Mouse (Mus musculus) limb, embryonic 15.5 days (tissue): Measurements from ENCODE around the gene Nup153. TPM values are rescaled to one million over a fixed set of nuclear protein-coding genes. Genes with fewer than 3 reads are reported as not detected.
A peak's percentile ranks its signal among the peaks of the same experiment; 100 is the strongest.

ENCODE experiments used
- ATAC-seq: fragments of 200-750 bp; cut with Nextera tagmentation; 2 replicates; pipeline ENCODE4 v1.8.0; 2017; ENCODE audit warnings: low read depth, moderate TSS enrichment; ENCODE audit not compliant: insufficient number of reproducible peaks, low FRiP score, low TSS enrichment
- H3K27ac ChIP-seq: fragments of 300-500 bp; sonication (generic); 2 replicates; pipeline ENCODE4 v1.5.1; 2015; ENCODE audit warnings: moderate library complexity, mild to moderate bottlenecking, inconsistent platforms
- H3K27me3 ChIP-seq: fragments of 300-500 bp; sonication (generic); 2 replicates; pipeline ENCODE4 v1.6.1; 2015; ENCODE audit warnings: inconsistent platforms
- H3K36me3 ChIP-seq: fragments of 300-500 bp; sonication (generic); 2 replicates; pipeline ENCODE4 v1.6.1; 2015; ENCODE audit warnings: inconsistent platforms
- H3K4me1 ChIP-seq: fragments of 300-500 bp; sonication (generic); 2 replicates; pipeline ENCODE4 v1.6.1; 2015; ENCODE audit warnings: inconsistent platforms
- H3K4me2 ChIP-seq: fragments of 300-500 bp; sonication (generic); 2 replicates; pipeline ENCODE4 v1.6.1; 2015; ENCODE audit warnings: mild to moderate bottlenecking, inconsistent platforms
- H3K4me3 ChIP-seq: fragments of 300-500 bp; sonication (generic); 2 replicates; pipeline ENCODE4 v1.5.1; 2015; ENCODE audit warnings: mild to moderate bottlenecking, inconsistent platforms
- H3K9ac ChIP-seq: fragments of 300-500 bp; sonication (generic); 2 replicates; pipeline ENCODE4 v1.6.1; 2015; ENCODE audit warnings: inconsistent platforms
- H3K9me3 ChIP-seq: fragments of 300-500 bp; sonication (generic); 2 replicates; pipeline ENCODE4 v1.6.1; 2016; ENCODE audit warnings: inconsistent platforms
- WGBS: fragments of 180-500 bp; shearing (Covaris S2); methylation state at CpG from one replicate; pipeline ENCODE4 v1.1.7; 2015; 5-methylcytosine and 5-hydroxymethylcytosine counted together
- polyA plus RNA-seq: library from polyadenylated mRNA; unstranded; fragments of >200 nt; fragmentation: Nextera tagmentation; extraction: Ambion mirVana; gene quantifications from 2 replicates; pipeline ENCODE4 v1.2.1, GENCODE M21; 2015

The Nup153 gene
- 15.7 and 19.4 TPM in 2 replicates for polyA plus RNA-seq

GRCm38 (mm10) chr13:46727837-46728268 is at the start of gene Nup153:
Gene Nup153, minus strand, starts transcription at chr13:46727940.
- peak; percentile 91 for ATAC-seq

GRCm38 (mm10) chr13:46777461-46777860 is 49.7 kb upstream of the Nup153 start:
- H3K4me3 ChIP-seq = no peak overlapping the region
- no peaks in the 10 kb centered on the region for H3K9me3 ChIP-seq
- 89% methylated on average over 3 of the region's 3 CpGs for WGBS
- ATAC-seq = no peak
- H3K9ac ChIP-seq = no peak overlapping the region
- no peaks in the 10 kb centered on the region for H3K27me3 ChIP-seq
- peaks cover 46% of the 10 kb centered on the region for H3K36me3 ChIP-seq
- no peak overlapping the region for H3K4me2 ChIP-seq
- H3K27ac ChIP-seq = no peak overlapping the region
- no peaks in the 10 kb centered on the region for H3K4me1 ChIP-seq

More at GRCm38 (mm10) chr13:46727837-46728268, at the start of gene Nup153:
- Histone ChIP-seq H3K4me1 (peaks cover 11% of the 10 kb centered on the region), H3K9me3 (no peaks in the 10 kb centered on the region), H3K27me3 (no peaks in the 10 kb centered on the region), H3K36me3 (no peaks in the 10 kb centered on the region), H3K4me2 (peak within 1 kb of the TSS; percentile 70), H3K27ac (peak within 1 kb of the TSS; percentile 97), H3K9ac (peak within 1 kb of the TSS; percentile 93), H3K4me3 (peak within 1 kb of the TSS; percentile 100)
- WGBS = 0% methylated on average over 44 of the region's 51 CpGs

- no peak overlapping the region for H3K27ac ChIP-seq
- H3K4me3 ChIP-seq = no peak overlapping the region
- H3K4me2 ChIP-seq = no peak overlapping the region
- H3K4me1 ChIP-seq = no peaks in the 10 kb centered on the region
- H3K9me3 ChIP-seq = no peaks in the 10 kb centered on the region
- ATAC-seq = no peak
- 72% methylated on average over 14 of the region's 14 CpGs for WGBS
- H3K36me3 ChIP-seq = peaks cover 50% of the 10 kb centered on the region
- no peak overlapping the region for H3K9ac ChIP-seq
- H3K27me3 ChIP-seq = no peaks in the 10 kb centered on the region
Measured at GRCm38 (mm10) chr13:46776636-46777305, 49.0 kb upstream of the Nup153 start.

GRCm38 (mm10) chr13:46774998-46775397 is 47.3 kb upstream of the Nup153 start:
- WGBS = 86% methylated on average over 5 of the region's 5 CpGs
- H3K9ac ChIP-seq = no peak overlapping the region
- H3K4me1 ChIP-seq = no peaks in the 10 kb centered on the region
- no peaks in the 10 kb centered on the region for H3K27me3 ChIP-seq
- H3K27ac ChIP-seq = no peak overlapping the region
- no peak for ATAC-seq
- H3K4me3 ChIP-seq = no peak overlapping the region
- peaks cover 65% of the 10 kb centered on the region for H3K36me3 ChIP-seq
- no peaks in the 10 kb centered on the region for H3K9me3 ChIP-seq
- H3K4me2 ChIP-seq = no peak overlapping the region

GRCm38 (mm10) chr13:46772581-46772980 is 44.8 kb upstream of the Nup153 start:
- no peaks in the 10 kb centered on the region for H3K27me3 ChIP-seq
- H3K4me1 ChIP-seq = no peaks in the 10 kb centered on the region
- H3K4me3 ChIP-seq = no peak overlapping the region
- no peak overlapping the region for H3K4me2 ChIP-seq
- no peak overlapping the region for H3K27ac ChIP-seq
- WGBS = 95% methylated on average over 13 of the region's 13 CpGs
- no peaks in the 10 kb centered on the region for H3K9me3 ChIP-seq
- H3K9ac ChIP-seq = no peak overlapping the region
- peaks cover 76% of the 10 kb centered on the region for H3K36me3 ChIP-seq
- no peak for ATAC-seq

- Histone ChIP-seq H3K27me3 (no peaks in the 10 kb centered on the region), H3K9ac (no peak overlapping the region), H3K36me3 (peaks cover 68% of the 10 kb centered on the region), H3K4me3 (no peak overlapping the region), H3K4me1 (no peaks in the 10 kb centered on the region), H3K9me3 (no peaks in the 10 kb centered on the region), H3K4me2 (no peak overlapping the region), H3K27ac (no peak overlapping the region)
- no peak for ATAC-seq
- WGBS = 89% methylated on average over 2 of the region's 2 CpGs
Measured at GRCm38 (mm10) chr13:46765361-46765760, 37.6 kb upstream of the Nup153 start.

- H3K4me1 ChIP-seq = no peaks in the 10 kb centered on the region
- no peak overlapping the region for H3K4me2 ChIP-seq
- WGBS = 77% methylated on average over 9 of the region's 9 CpGs
Measured at GRCm38 (mm10) chr13:46763210-46763609, 35.5 kb upstream of the Nup153 start.

GRCm38 (mm10) chr13:46760921-46761320 is 33.2 kb upstream of the Nup153 start:
- H3K27ac ChIP-seq = no peak overlapping the region
- no peak overlapping the region for H3K4me2 ChIP-seq
- no peaks in the 10 kb centered on the region for H3K9me3 ChIP-seq
- no peaks in the 10 kb centered on the region for H3K27me3 ChIP-seq
- no peaks in the 10 kb centered on the region for H3K4me1 ChIP-seq
- WGBS = 56% methylated on average over 6 of the region's 6 CpGs
- ATAC-seq = no peak
- H3K9ac ChIP-seq = no peak overlapping the region
- no peak overlapping the region for H3K4me3 ChIP-seq
- peaks cover 59% of the 10 kb centered on the region for H3K36me3 ChIP-seq

More at GRCm38 (mm10) chr13:46763210-46763609, 35.5 kb upstream of the Nup153 start:
- no peak overlapping the region for H3K4me3 ChIP-seq
- H3K27me3 ChIP-seq = no peaks in the 10 kb centered on the region
- ATAC-seq = no peak
- peaks cover 72% of the 10 kb centered on the region for H3K36me3 ChIP-seq
- H3K9me3 ChIP-seq = no peaks in the 10 kb centered on the region
- no peak overlapping the region for H3K9ac ChIP-seq
- H3K27ac ChIP-seq = no peak overlapping the region

- no peak overlapping the region for H3K9ac ChIP-seq
- H3K4me3 ChIP-seq = no peak overlapping the region
- H3K4me1 ChIP-seq = no peaks in the 10 kb centered on the region
- 79% methylated on average over 8 of the region's 8 CpGs for WGBS
- no peak overlapping the region for H3K27ac ChIP-seq
- no peaks in the 10 kb centered on the region for H3K9me3 ChIP-seq
- peaks cover 58% of the 10 kb centered on the region for H3K36me3 ChIP-seq
- no peaks in the 10 kb centered on the region for H3K27me3 ChIP-seq
- ATAC-seq = no peak
- no peak overlapping the region for H3K4me2 ChIP-seq
Measured at GRCm38 (mm10) chr13:46759281-46759809, 31.6 kb upstream of the Nup153 start.

GRCm38 (mm10) chr13:46758627-46759026 is 30.9 kb upstream of the Nup153 start:
- H3K9me3 ChIP-seq = no peaks in the 10 kb centered on the region
- peaks cover 53% of the 10 kb centered on the region for H3K36me3 ChIP-seq
- H3K27ac ChIP-seq = no peak overlapping the region
- H3K4me1 ChIP-seq = no peaks in the 10 kb centered on the region
- H3K9ac ChIP-seq = no peak overlapping the region
- H3K4me3 ChIP-seq = no peak overlapping the region
- H3K4me2 ChIP-seq = no peak overlapping the region
- WGBS = 96% methylated on average over 13 of the region's 13 CpGs
- ATAC-seq = no peak
- H3K27me3 ChIP-seq = no peaks in the 10 kb centered on the region

GRCm38 (mm10) chr13:46757946-46758345 is 30.2 kb upstream of the Nup153 start:
- no peaks in the 10 kb centered on the region for H3K27me3 ChIP-seq
- no peaks in the 10 kb centered on the region for H3K9me3 ChIP-seq
- peaks cover 48% of the 10 kb centered on the region for H3K36me3 ChIP-seq
- ATAC-seq = no peak
- no peak overlapping the region for H3K9ac ChIP-seq
- 88% methylated on average over 7 of the region's 7 CpGs for WGBS
- no peak overlapping the region for H3K4me2 ChIP-seq
- H3K4me1 ChIP-seq = no peaks in the 10 kb centered on the region
- H3K4me3 ChIP-seq = no peak overlapping the region
- H3K27ac ChIP-seq = no peak overlapping the region

GRCm38 (mm10) chr13:46753294-46753693 is 25.6 kb upstream of the Nup153 start:
- Histone ChIP-seq H3K4me3 (no peak overlapping the region), H3K9ac (no peak overlapping the region), H3K4me2 (no peak overlapping the region), H3K27ac (no peak overlapping the region), H3K4me1 (no peaks in the 10 kb centered on the region), H3K36me3 (peaks cover 40% of the 10 kb centered on the region), H3K27me3 (no peaks in the 10 kb centered on the region), H3K9me3 (no peaks in the 10 kb centered on the region)
- no peak for ATAC-seq
- 71% methylated on average over 5 of the region's 5 CpGs for WGBS
